Mouse (Mus musculus) adrenal gland, postnatal 36 days (tissue): ENCODE results near the gene Lce3e. TPM values are rescaled to one million over a fixed set of nuclear protein-coding genes. Genes with fewer than 3 reads are reported as not detected.

Source experiments
- DNase-seq, 2 experiments: peaks; one replicate each; pipeline ENCODE4 v3.0.0; 2021; ENCODE audit warnings: mixed read lengths in 1 of 2
- long read RNA-seq, 2 experiments: library from polyadenylated mRNA; stranded (forward); transcript quantifications; one replicate each; pipeline ENCODE4 v2.0.0; 2021; ENCODE audit warnings: borderline sequencing depth in 2 of 2
- total RNA-seq, 2 experiments: library from RNA; stranded (reverse); gene quantifications; 2 replicates each; pipeline ENCODE4 v1.2.3; 2021

Lce3e gene
- total RNA-seq: not detected
- long read RNA-seq, experiment 1: 0 reads
- long read RNA-seq, experiment 2: 0 reads

DNA sequence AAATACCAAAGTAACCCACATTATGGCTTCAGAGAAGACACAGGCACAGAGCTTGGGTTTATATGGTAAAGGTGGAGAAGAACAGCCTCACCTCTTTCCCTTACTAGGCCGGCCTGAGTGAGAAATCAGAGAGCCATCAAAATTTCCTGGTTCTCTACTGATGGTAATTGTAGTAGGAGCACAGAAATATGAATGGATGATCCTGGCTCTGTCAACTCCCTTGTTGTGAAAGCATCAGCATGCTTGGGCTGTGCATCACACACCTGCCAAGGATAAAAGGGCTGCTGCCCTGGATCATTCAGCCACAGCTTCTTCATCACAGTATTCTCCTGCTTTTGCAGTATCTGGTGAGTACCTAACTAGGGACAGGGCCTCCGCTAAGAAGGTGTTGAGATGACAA lies at the start of gene Lce3e:
Gene Lce3e, plus strand, starts transcription at position 301 of the 400 bp plus-strand sequence.
- no peak for DNase-seq

DNA sequence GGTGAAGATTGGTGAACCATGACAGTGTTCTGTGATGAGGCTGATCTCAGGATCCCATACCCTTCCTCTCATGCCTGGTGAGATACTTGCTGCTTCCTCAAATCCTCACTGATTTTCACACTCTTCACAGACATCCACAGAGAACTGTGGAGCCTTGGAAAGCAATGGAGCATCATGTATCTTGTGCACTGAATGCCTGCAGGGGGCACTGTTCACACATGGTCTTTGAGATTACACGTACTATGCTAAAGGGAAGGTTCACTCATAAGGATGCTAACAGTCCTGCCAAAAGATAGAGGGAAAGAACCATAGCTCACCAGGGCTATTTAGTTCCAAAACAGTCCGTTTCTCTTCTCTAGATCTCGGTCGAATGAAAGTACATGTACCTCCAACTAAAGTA lies 46.5 kb upstream of the Lce3e start:
- peak in 1 of 2 experiments; percentile 7 for DNase-seq

DNA sequence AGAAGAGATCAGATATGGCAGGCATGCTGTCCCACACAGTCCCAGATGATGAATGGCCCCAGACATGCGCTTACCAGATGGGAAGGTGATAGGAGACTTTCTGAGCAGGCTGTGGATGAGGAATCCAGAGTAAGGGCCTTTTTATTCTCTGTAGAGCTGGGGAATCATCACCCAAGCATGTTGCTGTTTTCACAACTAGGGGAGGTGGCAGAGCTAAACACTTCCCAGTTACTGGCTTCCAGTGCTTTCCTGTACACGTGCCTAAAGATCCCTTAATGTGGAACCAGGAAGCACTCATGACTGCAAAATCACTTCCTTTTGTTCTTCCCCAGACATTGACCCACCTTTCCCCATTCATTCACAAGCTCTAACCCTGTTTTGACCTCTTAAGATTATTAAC lies 40.7 kb upstream of the Lce3e start, which contains the start of gene Lce3a:
Gene Lce3a, minus strand, starts transcription at position 101 of the 400 bp plus-strand sequence.
- no peak for DNase-seq

DNA sequence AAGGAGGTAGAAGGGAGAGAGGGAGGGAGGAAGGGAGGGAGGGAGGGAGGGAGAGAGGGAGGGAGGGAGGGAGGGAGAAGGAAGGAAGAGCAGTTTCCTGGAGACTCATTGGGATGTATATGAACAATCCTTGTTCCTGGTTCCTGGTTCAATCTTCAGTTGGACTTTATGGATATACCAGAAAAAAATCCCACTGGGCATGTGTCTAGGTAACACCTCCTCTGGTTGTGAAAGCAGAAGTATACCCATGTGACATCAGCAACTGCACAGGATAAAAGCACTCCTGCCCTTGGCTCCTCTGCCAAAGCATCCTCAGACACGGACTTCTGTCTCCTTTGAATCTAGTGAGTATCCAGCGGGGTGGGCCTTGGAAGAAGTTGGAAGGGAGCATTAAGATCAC lies 34.2 kb upstream of the Lce3e start, which contains the start of gene Lce3b:
Gene Lce3b, plus strand, starts transcription at position 301 of the 400 bp plus-strand sequence.
- no peak for DNase-seq

DNA sequence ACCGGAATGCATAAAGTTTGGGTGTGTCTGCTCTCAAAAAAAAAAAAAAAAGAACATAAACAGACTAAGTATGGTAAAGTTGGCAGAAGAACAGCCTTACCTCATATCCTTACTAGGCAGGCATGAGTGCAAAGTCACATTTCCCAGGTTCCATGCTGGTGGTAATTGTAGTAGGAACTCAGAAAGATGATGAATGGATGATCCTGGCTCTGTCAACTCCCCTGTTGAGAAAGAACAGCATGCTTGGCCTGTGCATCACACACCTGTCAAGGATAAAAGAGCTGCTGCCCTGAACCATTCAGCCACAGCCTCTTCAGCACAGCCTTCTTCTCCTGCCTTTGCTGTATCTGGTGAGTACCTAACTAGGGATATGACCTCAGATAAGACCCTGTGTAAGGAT lies 22.7 kb upstream of the Lce3e start, which contains the start of gene Lce3c:
Gene Lce3c, plus strand, starts transcription at position 301 of the 400 bp plus-strand sequence.
- DNase-seq: no peak

DNA sequence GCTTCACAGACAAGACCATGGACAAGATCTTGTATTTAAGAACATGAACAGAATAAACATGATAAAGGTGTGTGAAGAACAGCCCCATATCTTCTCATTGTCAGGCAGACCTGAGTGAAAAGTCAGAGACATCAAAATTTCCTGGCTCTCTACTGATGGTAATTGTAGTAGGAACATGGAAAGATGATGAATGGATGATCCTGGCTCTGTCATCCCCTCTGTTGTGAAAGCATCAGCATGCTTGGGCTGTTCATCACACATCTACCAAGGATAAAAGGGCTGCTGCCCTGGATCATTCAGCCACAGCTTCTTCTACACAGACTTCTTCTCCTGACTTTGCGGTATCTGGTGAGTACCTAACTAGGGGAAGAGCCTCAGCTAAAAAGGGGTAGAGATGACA lies 9.8 kb upstream of the Lce3e start, which contains the start of gene Lce3d:
Gene Lce3d, plus strand, starts transcription at position 301 of the 400 bp plus-strand sequence.
- no peak for DNase-seq

DNA sequence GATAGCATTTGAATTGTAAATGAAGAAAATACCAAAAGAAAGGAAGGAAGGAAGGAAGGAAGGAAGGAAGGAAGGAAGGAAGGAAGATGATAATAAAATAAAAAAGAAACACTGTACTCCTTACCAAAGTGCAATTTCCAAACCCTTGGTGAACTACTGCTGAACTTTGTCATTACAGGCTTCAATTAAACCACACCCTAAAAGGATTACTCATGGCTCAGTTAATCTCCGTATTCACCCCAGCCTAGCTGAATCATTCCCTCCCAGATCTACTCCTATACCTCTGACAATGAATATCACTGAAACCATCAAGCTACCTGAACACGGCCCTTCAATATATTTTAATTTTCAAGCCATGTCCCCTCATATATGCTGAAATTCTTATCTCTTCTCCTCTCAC lies 11.6 kb downstream of the Lce3e start:
- no peak for DNase-seq

DNA sequence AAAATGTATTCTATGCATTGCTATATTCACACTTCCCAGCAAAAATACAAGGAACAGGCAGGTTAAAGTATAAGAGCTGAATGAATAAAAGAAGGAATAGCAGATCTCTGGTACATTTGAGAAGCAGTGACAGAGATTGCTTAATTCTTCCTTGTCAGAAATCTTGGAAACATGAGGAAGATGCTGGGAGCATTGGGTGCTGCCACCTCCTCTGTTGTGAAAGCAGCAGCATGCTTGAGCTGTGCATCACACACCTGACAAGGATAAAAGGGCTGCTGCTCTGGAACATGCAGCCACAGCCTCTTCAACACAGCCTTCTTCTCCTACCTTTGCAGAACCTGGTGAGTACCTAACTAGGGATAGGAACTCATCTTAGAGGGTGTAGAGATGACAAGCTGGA lies 25.1 kb downstream of the Lce3e start, which contains the start of gene Lce3f:
Gene Lce3f, plus strand, starts transcription at position 301 of the 400 bp plus-strand sequence.
- DNase-seq: no peak

DNA sequence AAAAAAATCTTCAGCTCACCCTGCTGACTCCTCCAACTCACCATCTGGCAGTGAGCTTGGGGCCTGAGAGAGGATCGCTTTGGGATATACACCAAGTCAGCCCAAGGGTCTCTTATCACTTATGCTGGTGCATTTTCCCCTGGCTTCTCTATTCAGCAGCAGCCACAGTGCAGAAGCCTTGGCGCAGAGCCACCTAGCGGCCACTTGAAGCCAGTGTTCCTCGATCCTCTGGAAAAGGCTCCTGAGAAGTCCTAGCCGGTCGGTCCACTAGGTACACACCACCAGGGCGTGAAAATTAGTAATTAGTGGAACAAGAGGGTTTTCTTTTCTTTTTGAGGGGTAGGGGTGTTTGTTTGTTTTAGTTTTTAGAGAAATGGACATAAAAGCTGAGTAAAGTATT lies 31.8 kb downstream of the Lce3e start:
- peak; percentile 74 to 79 for DNase-seq

DNA sequence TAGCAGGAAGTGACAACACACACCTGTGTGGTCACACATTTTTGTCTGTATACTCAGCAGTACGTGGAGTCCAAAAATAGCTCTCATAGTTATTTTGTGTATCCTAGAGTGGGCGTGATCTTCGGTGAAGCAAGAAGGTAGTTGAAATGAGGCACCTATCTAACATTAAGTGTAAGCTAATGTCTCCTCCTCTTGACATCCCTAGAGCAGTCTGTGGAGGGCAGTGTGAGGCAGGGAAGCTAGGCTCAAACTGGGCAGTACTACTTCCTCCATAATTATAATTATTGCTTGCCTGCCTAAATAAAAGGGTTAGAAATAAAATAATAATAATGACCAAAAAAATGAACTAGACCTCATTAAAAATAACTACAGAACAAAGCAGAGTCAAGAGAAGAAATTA lies 33.8 kb downstream of the Lce3e start:
- DNase-seq: no peak

DNA sequence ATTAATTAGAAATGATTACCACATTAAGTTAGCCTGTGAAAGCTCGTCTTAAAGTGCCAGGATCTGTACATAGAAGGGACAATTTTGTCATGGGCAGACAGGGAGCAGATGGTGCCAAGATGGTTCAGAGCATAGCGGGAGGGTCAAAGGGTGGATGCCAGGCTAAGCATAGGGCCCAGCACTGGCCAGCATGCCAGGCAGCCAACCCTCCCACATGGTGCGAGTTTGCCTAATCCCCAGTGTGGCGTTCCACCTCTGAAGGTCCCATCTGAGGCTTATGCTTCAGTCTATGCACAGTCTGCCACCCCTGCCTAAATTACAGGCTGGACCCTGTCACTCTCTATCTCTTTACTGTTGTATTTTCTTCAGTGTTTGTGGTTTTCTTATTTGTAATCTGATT lies 36.0 kb downstream of the Lce3e start:
- DNase-seq: no peak

DNA sequence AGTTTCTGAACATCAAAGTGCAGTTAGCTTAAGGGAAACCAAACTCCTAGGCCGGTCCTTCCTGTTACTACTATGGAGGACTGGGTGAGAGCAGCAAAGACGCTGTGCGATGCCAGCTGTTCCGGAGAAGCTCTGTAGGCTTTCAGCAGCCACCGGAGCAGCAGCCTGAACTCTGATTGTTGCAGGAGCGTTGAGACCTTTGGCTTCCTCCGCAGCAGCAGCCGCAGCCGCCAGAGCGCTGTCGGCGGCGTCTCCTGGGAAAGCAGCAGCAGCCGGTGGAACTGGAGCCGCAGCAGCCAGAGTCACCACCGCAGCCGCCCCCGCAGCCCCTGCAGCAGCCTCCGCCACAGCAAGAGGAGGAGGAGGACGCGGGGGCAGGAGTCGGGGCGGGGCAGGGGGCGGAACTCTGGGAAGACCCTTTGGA lies 47.5 kb downstream of the Lce3e start:
- peak; percentile 11 to 23 for DNase-seq

DNA sequence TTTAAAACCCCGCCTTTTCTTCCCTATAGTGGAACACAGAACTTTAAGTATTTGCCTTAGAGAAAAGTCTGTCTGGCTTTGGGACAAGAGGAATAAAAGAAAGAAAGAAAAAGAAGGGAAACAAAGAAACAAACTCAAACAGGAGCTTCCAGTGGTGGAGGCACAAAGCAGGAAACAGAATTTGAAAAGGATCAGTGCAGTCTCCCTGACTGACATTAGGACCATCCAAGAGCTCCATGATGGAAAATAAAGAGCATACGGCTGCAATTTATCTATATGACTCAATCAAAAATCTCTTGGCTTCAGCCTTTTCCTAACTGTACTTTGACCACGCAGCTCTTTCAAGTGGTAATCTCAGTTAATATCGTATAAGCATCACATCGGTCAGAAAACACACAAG lies 48.0 kb downstream of the Lce3e start:
- no peak for DNase-seq

DNA sequence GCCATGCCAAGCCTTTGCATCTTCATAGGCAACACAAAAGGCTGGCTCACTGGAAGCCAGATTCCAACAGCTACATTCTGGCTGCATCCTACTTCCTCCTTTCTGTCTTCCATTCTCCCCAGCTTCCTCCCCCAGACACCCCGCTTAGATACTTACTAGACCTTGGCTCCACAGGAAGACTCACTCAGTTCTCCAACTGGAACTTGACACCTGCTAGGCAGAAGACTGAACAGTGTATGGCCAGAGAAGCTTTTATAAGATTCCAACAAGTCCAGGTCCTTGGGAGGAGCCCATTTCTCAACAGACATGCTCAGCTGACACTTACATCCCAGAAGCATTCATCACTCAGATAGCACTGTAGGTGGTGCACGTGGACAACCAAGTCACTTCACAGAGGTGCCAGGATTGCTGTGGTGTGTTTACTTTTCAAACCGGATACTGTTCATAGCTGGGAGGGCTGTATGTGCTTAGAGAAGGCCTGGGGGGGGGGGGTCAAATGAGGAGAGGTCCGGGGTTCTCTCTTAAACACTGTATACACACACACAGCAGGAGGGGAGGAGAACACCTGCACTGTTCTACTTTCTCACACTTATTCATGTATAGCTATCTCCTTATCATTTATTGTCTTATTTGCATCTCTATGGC lies 48.7 kb downstream of the Lce3e start, which contains the start of gene Crct1:
Gene Crct1, minus strand, starts transcription at position 228 of the 645 bp plus-strand sequence.
- no peak for DNase-seq

Other genes starting within 250 kb of the Lce3e start
- not detected for gene Lce1f, start 246.7 kb upstream of the Lce3e start, total RNA-seq
- gene Gm38119, start 228.0 kb upstream of the Lce3e start, total RNA-seq: not detected
- gene Lce1g, start 214.7 kb upstream of the Lce3e start, total RNA-seq: not detected
- not detected for gene Lce1h, start 202.0 kb upstream of the Lce3e start, total RNA-seq
- gene Lce1i, start 188.2 kb upstream of the Lce3e start, total RNA-seq: not detected
- not detected for gene Lce1j, start 176.5 kb upstream of the Lce3e start, total RNA-seq
- gene Lce1k, start 159.2 kb upstream of the Lce3e start, total RNA-seq: not detected
- gene Kprp, start 139.8 kb upstream of the Lce3e start, total RNA-seq: not detected
- not detected for gene Lce1l, start 115.8 kb upstream of the Lce3e start, total RNA-seq
- gene 2310050C09Rik, start 96.8 kb upstream of the Lce3e start, total RNA-seq: not detected
- not detected for gene Lce3a, start 40.8 kb upstream of the Lce3e start, total RNA-seq
- not detected for gene Lce3b, start 34.1 kb upstream of the Lce3e start, total RNA-seq
- not detected for gene Lce3c, start 22.6 kb upstream of the Lce3e start, total RNA-seq
- gene Lce3d, start 9.7 kb upstream of the Lce3e start, total RNA-seq: not detected
- gene Lce3f, start 25.2 kb downstream of the Lce3e start, total RNA-seq: not detected
- not detected for gene Crct1, start 48.6 kb downstream of the Lce3e start, total RNA-seq
- gene Lce1m, start 52.0 kb downstream of the Lce3e start, total RNA-seq: not detected
- gene Gm4858, start 101.8 kb downstream of the Lce3e start, total RNA-seq: not detected
- gene Crnn, start 177.7 kb downstream of the Lce3e start, total RNA-seq: not detected
- gene Flg2, start 230.2 kb downstream of the Lce3e start, total RNA-seq: not detected